Mouse (Mus musculus) liver, adult 2 months (tissue): ENCODE results near the gene Slc25a13.

Experiments
- CTCF ChIP-seq: fragments of 200-500 bp; IDR thresholded peaks from 2 replicates; pipeline ENCODE4 v1.5.1; 2011; ENCODE audit warnings: low read depth, low read length, control low read depth
- POLR2A ChIP-seq: fragments of 200-500 bp; IDR thresholded peaks from 2 replicates; pipeline ENCODE4 v1.6.1; 2011; ENCODE audit warnings: low read length, control low read depth; ENCODE audit not compliant: insufficient read depth; ENCODE audit errors: extremely low read depth

DNA sequence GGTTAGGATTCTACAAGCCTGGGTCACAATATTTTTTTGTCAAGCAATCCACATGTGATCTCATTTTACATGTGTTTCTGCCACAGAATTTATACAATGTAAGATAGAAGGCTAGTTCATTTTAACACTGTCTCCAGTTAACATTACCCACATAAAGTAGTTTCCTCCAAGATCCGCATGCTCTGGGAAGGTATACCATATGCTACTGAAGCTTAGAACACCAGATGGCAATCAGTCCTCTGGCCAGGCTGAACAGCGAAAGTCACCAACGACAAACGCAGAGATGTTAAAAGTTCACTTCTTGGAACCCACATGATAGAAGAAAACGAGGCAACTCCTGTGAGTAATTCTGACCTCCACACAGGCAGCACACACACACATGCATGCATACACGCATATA, 225.7 kb downstream of the Slc25a13 start:
- TF ChIP-seq CTCF = no peak
- no peak for TF ChIP-seq POLR2A
